Comparison of ENCODE assay signal across 17 mouse cellular contexts in the genomic region with DNA sequence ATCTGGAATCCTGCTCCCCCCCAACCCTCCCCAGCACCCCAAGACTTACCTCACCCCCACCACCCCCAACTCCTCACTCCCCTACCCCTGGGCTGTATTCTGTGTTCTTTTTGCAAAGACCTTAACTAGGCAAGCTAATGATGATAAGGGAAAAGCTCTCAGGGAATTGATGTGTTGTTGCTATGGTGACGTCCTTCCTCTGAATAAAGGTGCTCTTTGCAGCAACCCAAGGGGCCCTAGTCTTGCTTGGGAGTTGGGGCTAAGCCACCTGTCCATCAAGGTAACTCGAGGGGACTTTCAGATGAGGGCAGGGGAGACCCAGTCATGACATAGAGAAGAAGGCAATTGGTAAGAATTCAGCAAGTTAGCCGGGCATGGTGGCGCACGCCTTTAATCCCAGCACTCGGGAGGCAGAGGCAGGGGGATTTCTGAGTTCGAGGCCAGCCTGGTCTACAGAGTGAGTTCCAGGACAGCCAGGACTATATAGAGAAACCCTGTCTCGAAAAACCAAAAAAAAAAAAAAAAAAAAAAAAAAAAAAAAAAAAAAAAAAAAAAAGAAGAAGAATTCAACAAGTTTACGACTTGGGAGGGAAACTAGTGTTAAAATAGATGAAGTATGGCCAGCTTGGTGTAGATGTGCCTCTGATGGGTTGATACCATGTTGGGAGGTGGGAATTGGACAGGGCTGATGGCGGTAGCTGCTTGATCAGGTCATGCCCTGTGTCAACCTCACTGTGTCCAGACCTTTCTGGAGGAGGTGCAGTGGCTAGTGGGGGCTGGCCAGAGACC. TPM values are rescaled to one million over a fixed set of nuclear protein-coding genes. Genes with fewer than 3 reads are reported as not detected.
DNase-seq lines count a peak whose midpoint lies in the region; ATAC-seq and TF ChIP-seq lines count a peak whose summit lies in the region.
"Had no signal": no experiment of that assay in that cellular context is flagged by ENCODE, and none has a peak within 500 bp of the region (broad histone marks: within the 10 kb centered on the region; RNA-seq: fewer than 3 reads in every experiment).

No protein-coding gene starts in this region.

- 0 out of 2 replicates have a peak overlapping the region, but pooled peaks have one; percentile 56 for H3K27ac ChIP-seq in midbrain, embryonic 12.5 days (replicated peaks)
- H3K27ac ChIP-seq in midbrain, embryonic 11.5 days (ENCODE audit: low read depth, low read length): no peak overlapping the region; the same call in 1 of the 2 replicates
- peak overlapping the region; percentile 78 for H3K27ac ChIP-seq in liver, embryonic 12.5 days
- no peak overlapping the region for H3K27ac ChIP-seq in midbrain, postnatal 0 days (ENCODE audit: low read depth, low read length)

- H3K4me1 ChIP-seq in midbrain, embryonic 12.5 days: peaks cover 41% of the 10 kb centered on the region
- H3K4me1 ChIP-seq in midbrain, embryonic 11.5 days (ENCODE audit: control insufficient read depth, insufficient read depth, low read length): peaks cover 29% of the 10 kb centered on the region
- peaks cover 85% of the 10 kb centered on the region for H3K4me1 ChIP-seq in liver, embryonic 12.5 days
- peaks cover 15% of the 10 kb centered on the region for H3K4me1 ChIP-seq in midbrain, postnatal 0 days (ENCODE audit: insufficient read depth, low read length)

- no peak overlapping the region for H3K4me3 ChIP-seq in midbrain, embryonic 12.5 days
- no peak overlapping the region for H3K4me3 ChIP-seq in midbrain, embryonic 11.5 days (ENCODE audit: low read depth, low read length)
- no peak overlapping the region; the same call in 1 of the 2 replicates for H3K4me3 ChIP-seq in liver, embryonic 12.5 days
- H3K4me3 ChIP-seq in midbrain, postnatal 0 days (ENCODE audit: low read depth, low read length): no peak overlapping the region
- H3K4me3 ChIP-seq: heart, embryonic 15.5 days; hindbrain, embryonic 12.5 days; limb, embryonic 12.5 days had no signal

- no peak overlapping the region for H3K4me2 ChIP-seq in midbrain, embryonic 12.5 days (replicated peaks)
- H3K4me2 ChIP-seq in midbrain, embryonic 11.5 days: no peak overlapping the region
- H3K4me2 ChIP-seq in liver, embryonic 12.5 days: peak overlapping the region; percentile 63
- no peak overlapping the region for H3K4me2 ChIP-seq in midbrain, postnatal 0 days (ENCODE audit: low read depth, low read length, poor library complexity, severe bottlenecking)
- H3K4me2 ChIP-seq: heart, embryonic 15.5 days; hindbrain, embryonic 12.5 days; limb, embryonic 12.5 days had no signal

- WGBS in midbrain, embryonic 12.5 days: 84% methylated on average over 10 of the region's 10 CpGs
- WGBS in midbrain, embryonic 11.5 days: 82% methylated on average over 10 of the region's 10 CpGs
- WGBS in liver, embryonic 12.5 days (ENCODE audit: insufficient replicate concordance): 63% methylated on average over 10 of the region's 10 CpGs
- 75% methylated on average over 9 of the region's 10 CpGs for WGBS in midbrain, postnatal 0 days

- H3K9ac ChIP-seq in midbrain, embryonic 12.5 days (replicated peaks): no peak overlapping the region
- no peak overlapping the region for H3K9ac ChIP-seq in midbrain, embryonic 11.5 days (ENCODE audit: low read length)
- H3K9ac ChIP-seq in liver, embryonic 12.5 days: peak overlapping the region; percentile 45; the same call in 1 of the 2 replicates
- H3K9ac ChIP-seq in midbrain, postnatal 0 days (replicated peaks; ENCODE audit: low read length, poor library complexity, severe bottlenecking): no peak overlapping the region
- H3K9ac ChIP-seq: heart, embryonic 15.5 days; limb, embryonic 12.5 days had no signal

- ATAC-seq in midbrain, embryonic 12.5 days (ENCODE audit: low FRiP score, low read depth): no peak
- ATAC-seq in midbrain, embryonic 11.5 days (ENCODE audit: low FRiP score): no peak
- no peak for ATAC-seq in liver, embryonic 12.5 days
- no peak for ATAC-seq in midbrain, postnatal 0 days (ENCODE audit: low FRiP score)
- no peak for ATAC-seq in megakaryocyte-erythroid progenitor cell, adult 5-6 weeks (replicated peaks; ENCODE audit: low FRiP score, low TSS enrichment, poor library complexity, severe bottlenecking)
- ATAC-seq: lung, postnatal 0 days had no signal

- H3K36me3 ChIP-seq in midbrain, embryonic 12.5 days: peaks cover 43% of the 10 kb centered on the region
- H3K36me3 ChIP-seq in midbrain, embryonic 11.5 days (ENCODE audit: control insufficient read depth, insufficient read depth, low read length): peaks cover 20% of the 10 kb centered on the region
- H3K36me3 ChIP-seq in liver, embryonic 12.5 days: peaks cover 38% of the 10 kb centered on the region
- H3K36me3 ChIP-seq in midbrain, postnatal 0 days (ENCODE audit: insufficient read depth, low read length): no peaks in the 10 kb centered on the region

- intact Hi-C loops in left cerebral cortex, postnatal 36 days (cut with DNase I): loop anchor here (10.0 kb wide), 1 partner anchor 181 kb away; no protein-coding TSS in a partner anchor

- no peak for TF ChIP-seq CTCF in midbrain, postnatal 0 days (IDR thresholded peaks at IDR 0.05)

- H3K9me3 ChIP-seq in midbrain, embryonic 12.5 days: no peaks in the 10 kb centered on the region
- no peaks in the 10 kb centered on the region for H3K9me3 ChIP-seq in midbrain, embryonic 11.5 days (ENCODE audit: control insufficient read depth, low read length)
- no peaks in the 10 kb centered on the region for H3K9me3 ChIP-seq in liver, embryonic 12.5 days (replicated peaks)
- no peaks in the 10 kb centered on the region for H3K9me3 ChIP-seq in midbrain, postnatal 0 days (ENCODE audit: low read length)
- H3K9me3 ChIP-seq: heart, embryonic 15.5 days; hindbrain, embryonic 12.5 days; limb, embryonic 12.5 days had no signal

- no peak for DNase-seq in midbrain, embryonic 11.5 days (ENCODE audit: low spot score, missing footprints)
- peak; percentile 56 for DNase-seq in R1 (ENCODE audit: low read depth, low spot score)
- DNase-seq in midbrain, postnatal 0 days (ENCODE audit: low spot score): peak; percentile 46
- DNase-seq in left cerebral cortex, postnatal 36 days (ENCODE audit: low spot score in 2 of 2): no peak
- DNase-seq: cerebellum, adult 2 months; kidney, adult 9 months; right cerebral cortex, postnatal 25 days had no signal

- H3K27me3 ChIP-seq in midbrain, embryonic 12.5 days: 0 out of 2 replicates have a peak, but pooled peaks cover 3% of the 10 kb centered on the region
- H3K27me3 ChIP-seq in midbrain, embryonic 11.5 days (ENCODE audit: control insufficient read depth, insufficient read depth, low read length): no peaks in the 10 kb centered on the region
- peaks cover 26% of the 10 kb centered on the region for H3K27me3 ChIP-seq in liver, embryonic 12.5 days (replicated peaks)
- H3K27me3 ChIP-seq in midbrain, postnatal 0 days (ENCODE audit: insufficient read depth, low read length): no peaks in the 10 kb centered on the region

RNA-seq across cellular contexts. Expression of a gene that starts 8.4 kb away (rescaled TPM):
- 28.5 and 33.9 TPM in 2 replicates for polyA plus RNA-seq in midbrain, embryonic 12.5 days (2016; fragmentation: Nextera tagmentation; extraction: Ambion mirVana)
- polyA plus RNA-seq in midbrain, embryonic 11.5 days (2014; fragmentation: Nextera tagmentation; extraction: Ambion mirVana): 38.3 and 40.5 TPM in 2 replicates
- 7.4 and 8.3 TPM in 2 replicates for polyA plus RNA-seq in liver, embryonic 12.5 days (2016; fragmentation: Nextera tagmentation; extraction: Ambion mirVana)
- total RNA-seq in midbrain, postnatal 0 days (2014; rRNA removed): 55.6 and 56.6 TPM in 2 replicates
- 20.1 and 22.5 TPM in 2 replicates for polyA plus RNA-seq in midbrain, postnatal 0 days (2015; fragmentation: Nextera tagmentation; extraction: Ambion mirVana)
- 17.6 and 38.9 TPM in 2 replicates for total RNA-seq in megakaryocyte-erythroid progenitor cell, adult 5-6 weeks (2014; fragmentation: Nextera tagmentation)
- total RNA-seq in megakaryocyte-erythroid progenitor cell, adult 5-6 weeks (2017): 21.3 and 22.9 TPM in 2 replicates
- total RNA-seq in left cerebral cortex, postnatal 36 days (2021): 10 to 100 TPM; 22.6 to 23.6 TPM

RNA-seq across cellular contexts. Expression of a gene that starts 33.3 kb away (rescaled TPM):
- 68.8 and 71.0 TPM in 2 replicates for polyA plus RNA-seq in midbrain, embryonic 12.5 days (2016; fragmentation: Nextera tagmentation; extraction: Ambion mirVana)
- polyA plus RNA-seq in midbrain, embryonic 11.5 days (2014; fragmentation: Nextera tagmentation; extraction: Ambion mirVana): 42.9 and 46.4 TPM in 2 replicates
- 13.0 and 15.6 TPM in 2 replicates for polyA plus RNA-seq in liver, embryonic 12.5 days (2016; fragmentation: Nextera tagmentation; extraction: Ambion mirVana)
- 196 and 204 TPM in 2 replicates for total RNA-seq in midbrain, postnatal 0 days (2014; rRNA removed)
- polyA plus RNA-seq in midbrain, postnatal 0 days (2015; fragmentation: Nextera tagmentation; extraction: Ambion mirVana): 52.0 and 56.6 TPM in 2 replicates
- total RNA-seq in megakaryocyte-erythroid progenitor cell, adult 5-6 weeks (2014; fragmentation: Nextera tagmentation): 26.7 and 32.2 TPM in 2 replicates
- 5.6 and 8.6 TPM in 2 replicates for total RNA-seq in megakaryocyte-erythroid progenitor cell, adult 5-6 weeks (2017)
- 100 to 1,000 TPM; 257 to 267 TPM for total RNA-seq in left cerebral cortex, postnatal 36 days (2021)

RNA-seq across cellular contexts. Expression of a gene that starts 50.6 kb away (rescaled TPM):
- not detected in 2 replicates for polyA plus RNA-seq in midbrain, embryonic 12.5 days (2016; fragmentation: Nextera tagmentation; extraction: Ambion mirVana)
- polyA plus RNA-seq in midbrain, embryonic 11.5 days (2014; fragmentation: Nextera tagmentation; extraction: Ambion mirVana): 0.39 TPM in 1 of 2 replicates, not detected in the other
- 6.3 and 7.8 TPM in 2 replicates for polyA plus RNA-seq in liver, embryonic 12.5 days (2016; fragmentation: Nextera tagmentation; extraction: Ambion mirVana)
- not detected in 2 replicates for total RNA-seq in midbrain, postnatal 0 days (2014; rRNA removed)
- polyA plus RNA-seq in midbrain, postnatal 0 days (2015; fragmentation: Nextera tagmentation; extraction: Ambion mirVana): 0.39 TPM in 1 of 2 replicates, not detected in the other
- not detected in 2 replicates for total RNA-seq in megakaryocyte-erythroid progenitor cell, adult 5-6 weeks (2014; fragmentation: Nextera tagmentation)
- not detected in 2 replicates for total RNA-seq in megakaryocyte-erythroid progenitor cell, adult 5-6 weeks (2017)
- total RNA-seq in left cerebral cortex, postnatal 36 days (2021): under 1 TPM in 1 of 2 experiments, not detected in 1; 0.94 TPM
- total RNA-seq: left cerebral cortex, adult 18-20 months had no signal
- polyA plus RNA-seq: gonadal fat pad, adult 2 months; heart, embryonic 15.5 days; hindbrain, embryonic 12.5 days; large intestine, adult 2 months; lung, postnatal 0 days had no signal

Comparison
In these comparisons a context has a peak if more than half of its experiments do, and no peak if none do; other contexts are left out.
1. H3K27ac ChIP-seq: peak in midbrain, embryonic 12.5 days (single experiment) and liver, embryonic 12.5 days (single experiment); none in midbrain, embryonic 11.5 days (single experiment) and midbrain, postnatal 0 days (single experiment).
2. DNase-seq: peak in R1 (single experiment) and midbrain, postnatal 0 days (single experiment); none in midbrain, embryonic 11.5 days (single experiment) and left cerebral cortex, postnatal 36 days (0 of 2).